Mouse (Mus musculus): ENCODE measurements around the gene Phf19. TPM values are rescaled to one million over a fixed set of nuclear protein-coding genes. Genes with fewer than 3 reads are reported as not detected.

Phf19 gene
- polyA plus RNA-seq, 1 experiment, result 7.6 TPM

DNA sequence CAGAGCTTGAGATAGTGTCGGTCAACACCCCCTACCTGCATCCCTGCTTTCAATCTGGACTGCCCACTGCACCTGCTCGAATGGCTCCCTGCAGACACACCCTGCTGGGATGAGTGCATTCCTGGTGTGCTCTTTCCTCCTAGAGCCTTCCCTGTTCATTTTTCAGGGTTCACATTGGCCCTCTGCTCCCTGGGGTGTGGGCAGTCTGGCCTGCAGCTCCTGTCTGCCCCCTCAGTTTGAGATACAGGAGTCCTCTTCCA lies 927 bp upstream of the Phf19 start:
- no peaks in the 10 kb centered on the region for H3K79me2 ChIP-seq (ENCODE audit: control insufficient read depth, insufficient read depth)
- peaks cover 21% of the 10 kb centered on the region for H3K36me3 ChIP-seq (ENCODE audit: control insufficient read depth, insufficient read depth)
- H3ac ChIP-seq (ENCODE audit: control insufficient read depth, insufficient read length, low read depth), result no peak overlapping the region
- no peaks in the 10 kb centered on the region for H3K27me3 ChIP-seq (ENCODE audit: control insufficient read depth, insufficient read depth, insufficient read length)
- TF ChIP-seq CEBPB (IDR thresholded peaks at IDR 0.05; ENCODE audit: low read depth), result no peak
- TF ChIP-seq MYOD1 (IDR thresholded peaks at IDR 0.05; ENCODE audit: control insufficient read depth, insufficient read length, low read depth), result no peak
- no peak for TF ChIP-seq MYOG (IDR thresholded peaks at IDR 0.05; ENCODE audit: control insufficient read depth, extremely low read depth, insufficient read length)
- TF ChIP-seq MAX (IDR thresholded peaks at IDR 0.05), result no peak
- no peak for TF ChIP-seq FOSL1 (IDR thresholded peaks at IDR 0.05; ENCODE audit: insufficient read depth, low read length, poor library complexity, severe bottlenecking)
- no peak for TF ChIP-seq CTCF (IDR thresholded peaks at IDR 0.05; ENCODE audit: control insufficient read depth, insufficient read depth, insufficient read length)
- no peak for TF ChIP-seq USF1 (IDR thresholded peaks at IDR 0.05; ENCODE audit: low read depth)
- H3K79me3 ChIP-seq (ENCODE audit: low read depth), result no peaks in the 10 kb centered on the region
- no peak overlapping the region for H3K4me3 ChIP-seq (ENCODE audit: insufficient read depth, poor library complexity, severe bottlenecking)

DNA sequence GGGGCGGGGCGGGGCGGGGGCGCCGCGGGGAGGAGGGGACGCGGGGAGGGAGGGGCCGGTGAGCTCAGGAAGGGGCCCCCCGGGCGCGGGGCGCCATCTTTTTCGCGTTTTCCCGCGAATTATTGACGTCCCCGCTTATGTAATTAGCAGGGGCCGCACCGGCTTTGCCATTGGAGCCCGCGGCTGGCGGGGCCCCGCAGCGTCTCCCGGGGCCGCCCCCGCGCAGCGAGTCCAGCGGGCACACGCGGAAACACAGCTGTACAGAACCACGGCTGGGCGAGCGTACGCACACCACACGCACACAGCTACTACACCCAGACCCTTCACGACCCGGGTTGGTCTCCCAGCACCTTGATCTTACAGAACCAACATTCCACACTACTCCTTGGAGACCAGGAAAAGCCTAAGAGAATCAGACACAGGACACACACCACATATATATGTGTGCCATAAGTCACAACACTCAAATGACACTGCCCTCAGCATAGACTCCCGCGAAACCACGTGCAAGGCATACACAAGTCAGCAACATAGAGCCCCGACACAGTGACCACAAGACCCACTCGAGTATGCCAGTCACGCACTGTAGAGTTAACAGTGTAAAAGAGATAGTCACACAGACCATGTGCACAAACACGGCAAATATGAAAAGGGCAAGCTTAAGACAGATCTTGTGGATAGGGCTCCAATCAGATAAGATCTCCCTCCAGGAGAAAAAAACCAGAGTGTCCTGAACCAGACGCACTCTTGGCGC lies 420 bp upstream of the Phf19 start:
- no peaks in the 10 kb centered on the region for H3K79me2 ChIP-seq (ENCODE audit: control insufficient read depth, insufficient read depth)
- H3ac ChIP-seq (ENCODE audit: control insufficient read depth, insufficient read length, low read depth), result peak overlapping the region; percentile 12
- peaks cover 26% of the 10 kb centered on the region for H3K36me3 ChIP-seq (ENCODE audit: control insufficient read depth, insufficient read depth)
- TF ChIP-seq MYOD1 (IDR thresholded peaks at IDR 0.05; ENCODE audit: control insufficient read depth, insufficient read length, low read depth) (no peak), MAX (IDR thresholded peaks at IDR 0.05) (no peak), CEBPB (IDR thresholded peaks at IDR 0.05; ENCODE audit: low read depth) (no peak), MYOG (IDR thresholded peaks at IDR 0.05; ENCODE audit: control insufficient read depth, extremely low read depth, insufficient read length) (no peak), CTCF (IDR thresholded peaks at IDR 0.05; ENCODE audit: control insufficient read depth, insufficient read depth, insufficient read length) (no peak), USF1 (IDR thresholded peaks at IDR 0.05; ENCODE audit: low read depth) (no peak), FOSL1 (IDR thresholded peaks at IDR 0.05; ENCODE audit: insufficient read depth, low read length, poor library complexity, severe bottlenecking) (no peak)
- H3K27me3 ChIP-seq (ENCODE audit: control insufficient read depth, insufficient read depth, insufficient read length), result no peaks in the 10 kb centered on the region
- H3K4me3 ChIP-seq (ENCODE audit: insufficient read depth, poor library complexity, severe bottlenecking), result peak overlapping the region; percentile 71
- H3K79me3 ChIP-seq (ENCODE audit: low read depth), result no peaks in the 10 kb centered on the region

DNA sequence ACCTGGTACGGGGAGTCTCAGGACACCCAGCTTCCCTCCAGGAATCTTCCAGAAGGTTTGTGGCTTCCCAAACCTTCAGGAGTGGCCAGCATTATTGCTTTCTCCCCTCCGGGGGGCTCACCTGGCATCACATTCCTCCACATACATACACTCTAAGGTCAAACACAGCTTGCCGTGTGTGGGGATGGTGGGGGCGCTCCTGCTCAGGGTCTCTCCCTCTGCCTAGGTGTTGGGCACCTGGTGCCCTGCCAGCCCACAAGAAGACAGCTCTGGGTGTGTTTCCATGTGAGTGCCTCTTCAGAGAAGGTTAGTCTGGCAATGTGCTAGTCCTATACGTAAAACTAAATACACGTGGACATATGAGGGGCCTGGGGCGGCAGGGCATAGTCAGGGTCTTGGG lies 1.2 kb downstream of the Phf19 start:
- no peak for TF ChIP-seq USF1 (IDR thresholded peaks at IDR 0.05; ENCODE audit: low read depth)
- no peak for TF ChIP-seq MAX (IDR thresholded peaks at IDR 0.05)
- TF ChIP-seq CTCF (IDR thresholded peaks at IDR 0.05; ENCODE audit: control insufficient read depth, insufficient read depth, insufficient read length), result no peak
- TF ChIP-seq FOSL1 (IDR thresholded peaks at IDR 0.05; ENCODE audit: insufficient read depth, low read length, poor library complexity, severe bottlenecking), result no peak
- no peak for TF ChIP-seq MYOD1 (IDR thresholded peaks at IDR 0.05; ENCODE audit: control insufficient read depth, insufficient read length, low read depth)
- TF ChIP-seq MYOG (IDR thresholded peaks at IDR 0.05; ENCODE audit: control insufficient read depth, extremely low read depth, insufficient read length), result no peak
- no peak for TF ChIP-seq CEBPB (IDR thresholded peaks at IDR 0.05; ENCODE audit: low read depth)
- H3K4me3 ChIP-seq (ENCODE audit: insufficient read depth, poor library complexity, severe bottlenecking), result peak overlapping the region; percentile 71
- no peaks in the 10 kb centered on the region for H3K27me3 ChIP-seq (ENCODE audit: control insufficient read depth, insufficient read depth, insufficient read length)
- H3ac ChIP-seq (ENCODE audit: control insufficient read depth, insufficient read length, low read depth), result no peak overlapping the region
- H3K79me2 ChIP-seq (ENCODE audit: control insufficient read depth, insufficient read depth), result no peaks in the 10 kb centered on the region
- H3K79me3 ChIP-seq (ENCODE audit: low read depth), result no peaks in the 10 kb centered on the region
- H3K36me3 ChIP-seq (ENCODE audit: control insufficient read depth, insufficient read depth), result peaks cover 34% of the 10 kb centered on the region

DNA sequence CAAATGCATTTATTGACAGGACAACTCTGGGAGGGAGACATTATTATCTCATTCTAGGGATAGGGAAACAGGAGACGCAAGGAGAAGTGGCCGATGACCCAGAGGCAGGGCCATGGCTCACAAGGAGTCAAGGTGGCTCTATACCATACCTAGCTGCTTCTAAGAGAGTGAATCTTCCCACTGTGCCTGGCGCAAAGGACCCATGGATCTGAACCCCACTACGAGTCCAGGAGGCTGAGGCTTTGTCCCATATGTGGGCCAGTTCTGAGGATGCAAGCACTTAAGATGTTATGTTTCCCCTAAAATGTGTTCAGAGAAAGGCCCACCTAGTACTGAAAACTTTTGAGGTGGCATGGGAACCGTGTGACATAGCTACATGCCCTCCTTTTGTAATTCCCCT lies 2.0 kb downstream of the Phf19 start:
- Histone ChIP-seq H3K36me3 (ENCODE audit: control insufficient read depth, insufficient read depth) (peaks cover 34% of the 10 kb centered on the region), H3K4me3 (ENCODE audit: insufficient read depth, poor library complexity, severe bottlenecking) (no peak overlapping the region), H3K79me2 (ENCODE audit: control insufficient read depth, insufficient read depth) (no peaks in the 10 kb centered on the region), H3ac (ENCODE audit: control insufficient read depth, insufficient read length, low read depth) (no peak overlapping the region), H3K27me3 (ENCODE audit: control insufficient read depth, insufficient read depth, insufficient read length) (no peaks in the 10 kb centered on the region), H3K79me3 (ENCODE audit: low read depth) (no peaks in the 10 kb centered on the region)
- no peak for TF ChIP-seq USF1 (IDR thresholded peaks at IDR 0.05; ENCODE audit: low read depth)
- no peak for TF ChIP-seq MYOD1 (IDR thresholded peaks at IDR 0.05; ENCODE audit: control insufficient read depth, insufficient read length, low read depth)
- no peak for TF ChIP-seq CEBPB (IDR thresholded peaks at IDR 0.05; ENCODE audit: low read depth)
- TF ChIP-seq FOSL1 (IDR thresholded peaks at IDR 0.05; ENCODE audit: insufficient read depth, low read length, poor library complexity, severe bottlenecking), result no peak
- no peak for TF ChIP-seq MYOG (IDR thresholded peaks at IDR 0.05; ENCODE audit: control insufficient read depth, extremely low read depth, insufficient read length)
- TF ChIP-seq MAX (IDR thresholded peaks at IDR 0.05), result no peak
- no peak for TF ChIP-seq CTCF (IDR thresholded peaks at IDR 0.05; ENCODE audit: control insufficient read depth, insufficient read depth, insufficient read length)

DNA sequence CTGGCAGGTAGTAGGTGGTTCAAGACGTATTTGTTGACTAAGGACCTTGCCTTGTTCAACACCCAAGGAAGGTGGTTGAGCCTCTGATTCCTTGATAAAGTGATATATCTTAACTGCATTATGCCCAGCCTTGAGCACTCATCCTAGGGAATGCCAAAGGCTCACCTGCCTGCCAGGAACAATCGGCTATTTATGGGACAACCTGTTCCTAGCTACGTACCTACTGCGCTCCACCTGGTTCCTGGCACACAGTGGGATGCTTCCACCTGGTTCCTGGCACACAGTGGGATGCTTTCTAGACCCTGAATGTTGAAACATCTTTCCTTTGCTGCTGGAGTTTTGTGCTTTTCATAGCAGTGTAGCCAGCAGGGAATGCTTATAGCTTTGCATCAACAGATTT lies 4.1 kb downstream of the Phf19 start:
- H3K27me3 ChIP-seq (ENCODE audit: control insufficient read depth, insufficient read depth, insufficient read length), result no peaks in the 10 kb centered on the region
- H3K79me3 ChIP-seq (ENCODE audit: low read depth), result no peaks in the 10 kb centered on the region
- no peak for TF ChIP-seq MYOD1 (IDR thresholded peaks at IDR 0.05; ENCODE audit: control insufficient read depth, insufficient read length, low read depth)
- TF ChIP-seq CTCF (IDR thresholded peaks at IDR 0.05; ENCODE audit: control insufficient read depth, insufficient read depth, insufficient read length), result no peak
- TF ChIP-seq USF1 (IDR thresholded peaks at IDR 0.05; ENCODE audit: low read depth), result no peak
- TF ChIP-seq MYOG (IDR thresholded peaks at IDR 0.05; ENCODE audit: control insufficient read depth, extremely low read depth, insufficient read length), result no peak
- TF ChIP-seq CEBPB (IDR thresholded peaks at IDR 0.05; ENCODE audit: low read depth), result no peak
- no peak for TF ChIP-seq FOSL1 (IDR thresholded peaks at IDR 0.05; ENCODE audit: insufficient read depth, low read length, poor library complexity, severe bottlenecking)
- TF ChIP-seq MAX (IDR thresholded peaks at IDR 0.05), result no peak
- H3K79me2 ChIP-seq (ENCODE audit: control insufficient read depth, insufficient read depth), result no peaks in the 10 kb centered on the region
- H3ac ChIP-seq (ENCODE audit: control insufficient read depth, insufficient read length, low read depth), result no peak overlapping the region
- H3K36me3 ChIP-seq (ENCODE audit: control insufficient read depth, insufficient read depth), result peaks cover 34% of the 10 kb centered on the region
- H3K4me3 ChIP-seq (ENCODE audit: insufficient read depth, poor library complexity, severe bottlenecking), result no peak overlapping the region

Measured in C2C12 (cell line).